Mouse (Mus musculus) stomach, postnatal 0 days (tissue): ENCODE data around the gene Cnn2.

Experiments used
- CTCF ChIP-seq: IDR thresholded peaks from 2 replicates; pipeline ENCODE4 v1.5.1; 2016; ENCODE audit warnings: antibody characterized with exemption, low read depth, mild to moderate bottlenecking, moderate library complexity
- EP300 ChIP-seq: optimal IDR thresholded peaks from 2 replicates; pipeline ENCODE3; 2016; ENCODE audit warnings: antibody characterized with exemption

DNA sequence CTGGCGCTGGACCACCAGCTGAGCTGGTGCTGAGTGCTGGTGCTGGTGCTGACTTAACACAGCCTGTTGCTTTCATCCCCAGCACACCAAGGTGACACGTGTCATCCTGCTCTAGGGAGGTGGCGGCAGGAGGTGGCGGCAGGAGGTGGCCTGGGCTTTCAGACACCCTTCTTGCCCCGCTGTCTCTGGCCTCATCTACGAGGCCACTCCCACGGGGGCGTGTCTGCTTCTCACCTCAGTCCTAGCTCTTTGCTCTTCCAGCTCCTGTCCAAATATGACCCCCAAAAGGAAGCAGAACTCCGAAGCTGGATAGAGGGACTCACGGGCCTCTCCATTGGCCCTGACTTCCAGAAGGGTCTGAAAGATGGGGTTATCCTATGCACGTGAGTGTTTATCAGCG, 2.7 kb downstream of the Cnn2 start:
- no peak for TF ChIP-seq EP300
- TF ChIP-seq CTCF, result no peak
